Mouse (Mus musculus) limb, embryonic 14.5 days (tissue): ENCODE results near the gene Krtap14. TPM values are rescaled to one million over a fixed set of nuclear protein-coding genes. Genes with fewer than 3 reads are reported as not detected.

Experiments used
- ATAC-seq: fragments of 200-750 bp; cut with Nextera tagmentation; 2 replicates; pipeline ENCODE4 v1.8.0; 2017; ENCODE audit warnings: low read depth, moderate number of reproducible peaks, moderate TSS enrichment; ENCODE audit not compliant: low FRiP score
- DNase-seq: peaks from one replicate; pipeline ENCODE4 v3.0.0-alpha.2; 2015; ENCODE audit warnings: low spot score
- H3K27ac ChIP-seq: fragments of 300-500 bp; sonication (generic); replicated peaks from 2 replicates; pipeline ENCODE4 v1.5.1; 2014; ENCODE audit warnings: low read depth, mild to moderate bottlenecking, low read length, moderate library complexity, mixed read lengths
- H3K27me3 ChIP-seq: fragments of 300-500 bp; sonication (generic); 2 replicates; pipeline ENCODE4 v1.6.1; 2014; ENCODE audit warnings: low read length, mixed read lengths; ENCODE audit not compliant: control insufficient read depth, insufficient read depth
- H3K36me3 ChIP-seq: fragments of 300-500 bp; sonication (generic); 2 replicates; pipeline ENCODE4 v1.6.1; 2014; ENCODE audit warnings: mild to moderate bottlenecking, low read length, moderate library complexity, mixed read lengths; ENCODE audit not compliant: control insufficient read depth, insufficient read depth
- H3K4me1 ChIP-seq: fragments of 300-500 bp; sonication (generic); 2 replicates; pipeline ENCODE4 v1.6.1; 2014; ENCODE audit warnings: antibody characterized with exemption, low read length, mixed read lengths; ENCODE audit not compliant: control insufficient read depth, insufficient read depth
- H3K4me2 ChIP-seq: fragments of 300-500 bp; sonication (generic); replicated peaks from 2 replicates; pipeline ENCODE4 v1.6.1; 2014; ENCODE audit warnings: low read depth, mild to moderate bottlenecking, low read length, moderate library complexity; ENCODE audit not compliant: severe bottlenecking
- H3K4me3 ChIP-seq: fragments of 300-500 bp; sonication (generic); replicated peaks from 2 replicates; pipeline ENCODE4 v1.5.1; 2014; ENCODE audit warnings: low read length
- H3K9ac ChIP-seq: fragments of 300-500 bp; sonication (generic); 2 replicates; pipeline ENCODE4 v1.6.1; 2014; ENCODE audit warnings: mild to moderate bottlenecking, low read depth, low read length, moderate library complexity; ENCODE audit not compliant: severe bottlenecking
- H3K9me3 ChIP-seq: fragments of 300-500 bp; sonication (generic); 2 replicates; pipeline ENCODE4 v1.6.1; 2016; ENCODE audit warnings: low read length; ENCODE audit not compliant: control insufficient read depth
- POLR2A ChIP-seq: fragments of 200-500 bp; IDR thresholded peaks from 2 replicates; pipeline ENCODE4 v1.8.0; 2012; ENCODE audit warnings: inconsistent platforms, mild to moderate bottlenecking, moderate library complexity, borderline replicate concordance; ENCODE audit not compliant: insufficient read depth, insufficient read length; ENCODE audit errors: extremely low read depth
- WGBS: fragments of 180-500 bp; shearing (Covaris S2); extraction: QIAGEN DNeasy Blood & Tissue Kit; methylation state at CpG from one replicate; pipeline ENCODE4 v1.1.7; 2014; 5-methylcytosine and 5-hydroxymethylcytosine counted together
- polyA plus RNA-seq, 2 experiments: library from polyadenylated mRNA; depleted of rRNA in 1 of 2; stranded (reverse) in 1 of 2; unstranded in 1 of 2; fragments of >200 nt; fragmentation: Nextera tagmentation in 1 of 2; extraction: Ambion mirVana in 1 of 2; gene quantifications; 2 replicates each; pipeline versions ENCODE4 v1.2.1 to v1.2.3; 2012 to 2014

Krtap14 gene
- polyA plus RNA-seq, 2 experiments: not detected

DNA sequence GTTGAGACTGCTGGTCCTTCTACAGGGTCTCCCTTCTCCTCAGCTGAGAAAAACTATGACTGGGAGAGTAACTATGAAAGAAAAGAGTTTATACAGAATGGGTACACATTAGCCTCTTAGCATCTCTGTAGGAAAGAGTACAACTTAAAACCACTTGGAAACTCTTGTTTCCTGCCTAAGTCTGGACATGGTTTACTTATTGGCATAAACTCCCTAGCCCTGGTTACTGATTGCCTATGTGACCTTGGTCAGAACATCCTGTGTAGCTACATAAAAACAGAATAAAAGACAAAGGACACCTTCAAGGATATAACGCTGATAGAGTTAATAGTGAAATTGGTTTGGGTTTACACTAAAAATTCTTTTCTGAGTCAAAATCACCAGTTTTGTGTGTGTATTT is 21.4 kb upstream of the Krtap14 start:
- Histone ChIP-seq H3K4me2 (no peak overlapping the region), H3K27me3 (no peaks in the 10 kb centered on the region), H3K27ac (no peak overlapping the region), H3K4me1 (no peaks in the 10 kb centered on the region), H3K9me3 (no peaks in the 10 kb centered on the region), H3K9ac (no peak overlapping the region), H3K4me3 (no peak overlapping the region), H3K36me3 (no peaks in the 10 kb centered on the region)
- TF ChIP-seq POLR2A: no peak
- DNase-seq (no peak), ATAC-seq (no peak)
- 92% methylated on average over 1 of the region's 1 CpGs for WGBS

DNA sequence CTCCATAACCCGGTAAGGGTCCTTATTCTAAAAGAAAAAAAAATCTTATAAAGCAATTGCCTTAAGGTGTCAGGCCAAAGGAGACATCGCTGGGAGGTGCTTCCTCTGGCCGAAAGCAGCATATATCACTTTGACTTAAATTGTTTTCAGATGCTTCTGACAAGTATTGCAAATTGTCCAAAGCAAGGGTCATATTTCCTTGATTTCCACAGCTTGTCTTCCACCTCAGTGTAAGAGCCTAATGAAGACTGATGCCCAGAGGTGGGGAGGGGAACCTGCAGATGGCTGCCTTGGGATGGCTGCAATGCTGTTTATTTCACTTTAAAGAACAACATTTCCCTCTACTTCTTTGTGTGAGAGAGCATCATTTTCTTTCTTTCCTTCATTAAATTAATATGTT is 1.0 kb upstream of the Krtap14 start:
- Histone ChIP-seq H3K9ac (no peak overlapping the region), H3K27ac (no peak overlapping the region), H3K36me3 (no peaks in the 10 kb centered on the region), H3K4me1 (no peaks in the 10 kb centered on the region), H3K4me3 (no peak overlapping the region), H3K9me3 (no peaks in the 10 kb centered on the region), H3K27me3 (no peaks in the 10 kb centered on the region), H3K4me2 (no peak overlapping the region)
- ATAC-seq (no peak), DNase-seq (no peak)
- 17% methylated on average over 3 of the region's 3 CpGs for WGBS
- no peak for TF ChIP-seq POLR2A

DNA sequence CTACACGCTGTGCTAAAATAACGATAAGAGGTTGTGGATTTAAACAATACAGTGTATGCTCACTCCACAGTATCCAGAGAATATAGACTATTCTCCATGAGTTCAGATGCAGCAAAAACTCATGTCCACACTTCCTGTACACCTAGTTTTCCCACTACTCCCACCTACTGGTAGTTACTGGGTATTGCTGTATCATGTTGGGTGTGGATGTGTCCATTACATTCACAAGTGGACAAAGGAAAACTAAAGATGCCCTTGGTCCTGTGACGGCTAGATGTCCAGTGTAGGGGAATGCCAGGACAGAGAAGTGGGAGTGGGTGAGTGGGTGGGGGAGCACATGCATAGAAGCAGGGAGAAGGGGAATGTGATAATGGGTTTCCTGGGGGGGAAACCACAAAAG is 2.2 kb downstream of the Krtap14 start:
- no peak for DNase-seq
- TF ChIP-seq POLR2A: no peak
- H3K9me3 ChIP-seq: no peaks in the 10 kb centered on the region
- H3K27me3 ChIP-seq: no peaks in the 10 kb centered on the region
- H3K27ac ChIP-seq: no peak overlapping the region
- no peak overlapping the region for H3K4me3 ChIP-seq
- no peaks in the 10 kb centered on the region for H3K4me1 ChIP-seq
- no peaks in the 10 kb centered on the region for H3K36me3 ChIP-seq
- 83% methylated on average over 3 of the region's 3 CpGs for WGBS
- H3K9ac ChIP-seq: no peak overlapping the region
- H3K4me2 ChIP-seq: no peak overlapping the region
- ATAC-seq: no peak

DNA sequence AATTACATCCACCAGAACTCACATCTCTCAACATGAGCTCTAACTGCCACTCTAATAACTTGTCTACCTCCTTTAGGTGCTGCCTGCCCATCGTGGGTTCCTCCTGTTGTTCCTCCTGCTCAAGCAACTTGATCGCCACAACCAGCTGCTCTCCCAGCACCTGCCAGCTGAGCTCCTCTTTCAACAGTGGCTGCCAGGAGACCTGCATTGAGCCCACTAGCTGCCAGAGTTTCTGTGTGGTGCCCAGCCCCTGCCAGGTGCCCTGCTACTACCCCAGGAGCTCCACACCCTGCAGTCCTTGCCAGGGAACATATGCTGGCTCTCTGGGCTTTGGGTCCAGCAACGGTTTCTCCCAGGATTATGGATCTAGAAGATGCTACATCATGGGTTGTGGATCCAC is 5.9 kb downstream of the Krtap14 start, which contains the start of gene Krtap15:
Gene Krtap15 (plus strand): TSS at position 150 of the 400 bp plus-strand sequence.
- ATAC-seq: no peak
- Histone ChIP-seq H3K4me3 (no peak within 1 kb of the TSS), H3K36me3 (no peaks in the 10 kb centered on the region), H3K9ac (no peak within 1 kb of the TSS), H3K4me1 (no peaks in the 10 kb centered on the region), H3K27me3 (no peaks in the 10 kb centered on the region), H3K9me3 (no peaks in the 10 kb centered on the region), H3K4me2 (no peak within 1 kb of the TSS), H3K27ac (no peak within 1 kb of the TSS)
- 85% methylated on average over 3 of the region's 3 CpGs for WGBS
- no peak for DNase-seq
- TF ChIP-seq POLR2A: no peak

DNA sequence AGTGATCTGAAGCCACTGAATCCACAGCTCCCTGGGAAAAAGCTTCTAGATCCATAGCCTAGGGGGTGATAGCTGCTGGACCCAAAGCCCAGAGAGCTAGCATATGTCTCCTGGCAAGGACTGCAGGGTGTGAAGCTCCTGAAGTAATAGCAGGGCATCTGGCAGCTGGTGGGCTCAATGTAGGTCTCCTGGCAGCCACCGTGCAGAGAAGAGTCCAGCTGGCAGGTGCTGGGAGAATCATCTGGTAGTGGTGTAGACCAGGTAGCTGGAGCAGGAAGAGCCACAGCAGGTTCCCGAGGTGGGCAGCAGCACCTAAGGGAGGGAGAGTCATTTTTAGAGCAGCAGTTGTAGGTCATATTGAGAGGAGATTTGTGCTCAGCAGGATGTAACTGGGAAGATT is 14.1 kb downstream of the Krtap14 start, which contains the start of gene Gm20741:
Gene Gm20741 (minus strand): TSS at position 394 of the 400 bp plus-strand sequence.
- Histone ChIP-seq H3K9ac (no peak within 1 kb of the TSS), H3K36me3 (no peaks in the 10 kb centered on the region), H3K4me2 (no peak within 1 kb of the TSS), H3K27me3 (no peaks in the 10 kb centered on the region), H3K4me3 (no peak within 1 kb of the TSS), H3K27ac (no peak within 1 kb of the TSS), H3K4me1 (no peaks in the 10 kb centered on the region), H3K9me3 (no peaks in the 10 kb centered on the region)
- ATAC-seq (no peak), DNase-seq (no peak)
- WGBS: 80% methylated on average over 2 of the region's 2 CpGs
- TF ChIP-seq POLR2A: no peak

DNA sequence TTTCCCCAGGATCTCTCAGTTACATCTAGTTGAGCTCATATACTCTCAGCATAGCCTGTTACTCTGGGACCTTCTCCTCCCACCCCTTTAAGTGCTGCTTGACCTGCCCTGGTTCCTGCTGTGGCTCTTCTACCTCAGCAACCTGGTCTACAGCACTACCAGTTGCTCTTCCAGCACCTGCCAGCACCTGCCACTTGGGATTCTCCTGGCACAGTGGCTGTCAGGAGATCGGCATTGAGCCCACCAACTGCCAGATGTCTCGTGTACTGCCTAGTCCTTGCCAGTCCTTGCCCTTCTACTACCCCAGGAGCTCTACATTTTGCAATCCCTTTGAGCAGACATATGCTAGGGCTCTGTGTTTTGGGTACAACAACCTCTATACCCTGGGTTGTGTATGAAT is 39.2 kb downstream of the Krtap14 start:
- Histone ChIP-seq H3K27ac (no peak overlapping the region), H3K36me3 (no peaks in the 10 kb centered on the region), H3K9ac (no peak overlapping the region), H3K4me2 (no peak overlapping the region), H3K27me3 (no peaks in the 10 kb centered on the region), H3K4me1 (no peaks in the 10 kb centered on the region), H3K4me3 (no peak overlapping the region), H3K9me3 (no peaks in the 10 kb centered on the region)
- no peak for TF ChIP-seq POLR2A
- 76% methylated on average over 2 of the region's 2 CpGs for WGBS
- ATAC-seq (no peak), DNase-seq (no peak)
